Mouse (Mus musculus) skeletal muscle tissue, adult 2 months (tissue): Measurements from ENCODE around the gene Cdc42se1.

Experiments used
- DNase-seq: peaks from one replicate; pipeline ENCODE4 v3.0.0-alpha.2; 2012; ENCODE audit warnings: low read depth, low spot score

Gene Cdc42se1

GRCm38 (mm10) chr3:95284501-95285281, 56.2 kb downstream of the Cdc42se1 start:
- no peak for DNase-seq

DNA sequence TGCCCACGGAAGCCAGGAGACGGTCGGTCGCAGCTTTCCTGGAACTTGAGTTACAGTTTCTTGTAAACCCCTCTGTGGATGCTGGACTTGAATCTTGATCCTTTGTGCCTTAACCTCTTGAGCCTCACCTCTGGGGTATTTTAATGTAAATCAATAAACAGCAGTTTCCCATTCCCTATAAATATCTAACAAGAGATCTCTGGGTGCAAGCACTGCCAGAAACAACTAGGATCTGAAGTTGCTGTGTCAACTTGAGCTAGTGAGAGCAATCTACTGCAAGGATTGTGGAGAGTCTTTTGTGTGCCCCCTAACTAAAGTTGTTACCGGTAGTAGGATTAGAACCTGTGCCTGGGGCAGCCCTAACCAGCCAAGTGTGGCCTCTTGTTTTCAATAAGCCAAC, 56.9 kb downstream of the Cdc42se1 start:
- no peak for DNase-seq
